Mouse (Mus musculus) embryonic facial prominence, embryonic 15.5 days (tissue): Measurements from ENCODE around the gene Gm21663. TPM values are rescaled to one million over a fixed set of nuclear protein-coding genes. Genes with fewer than 3 reads are reported as not detected.

Source experiments
- polyA plus RNA-seq: library from polyadenylated mRNA; unstranded; fragments of >200 nt; fragmentation: Nextera tagmentation; extraction: Ambion mirVana; gene quantifications from 2 replicates; pipeline ENCODE4 v1.2.1, GENCODE M21; 2015

Gene Gm21663
- polyA plus RNA-seq, 1 experiment from 2014 or later: 0.23 TPM

Other genes starting within 250 kb of the Gm21663 start
- 8.5 and 10.3 TPM in 2 replicates for gene Xrcc2, start 236.6 kb downstream of the Gm21663 start, polyA plus RNA-seq
- 5.2 and 7.0 TPM in 2 replicates for gene Actr3b, start 182.4 kb downstream of the Gm21663 start, polyA plus RNA-seq
- gene Gm21671, start 12.0 kb upstream of the Gm21663 start, polyA plus RNA-seq: 0.09 and 0.20 TPM in 2 replicates
- 0.17 and 0.20 TPM in 2 replicates for gene Gm21680, start 30.3 kb upstream of the Gm21663 start, polyA plus RNA-seq
- gene Gm21698, start 46.3 kb upstream of the Gm21663 start, polyA plus RNA-seq: 0.25 and 0.29 TPM in 2 replicates
- 0.21 and 0.26 TPM in 2 replicates for gene Gm1979, start 62.4 kb upstream of the Gm21663 start, polyA plus RNA-seq
- gene Gm5862, start 80.5 kb upstream of the Gm21663 start, polyA plus RNA-seq: 0.08 and 0.09 TPM in 2 replicates
- 0.08 and 0.09 TPM in 2 replicates for gene Speer4a, start 97.2 kb upstream of the Gm21663 start, polyA plus RNA-seq
- gene Gm7347, start 116.2 kb upstream of the Gm21663 start, polyA plus RNA-seq: 0.08 and 0.09 TPM in 2 replicates
- gene Gm10471, start 146.9 kb upstream of the Gm21663 start, polyA plus RNA-seq: 0.13 TPM in 1 of 2 replicates, not detected in the other
- not detected in 2 replicates for gene 5031410I06Rik, start 163.0 kb upstream of the Gm21663 start, polyA plus RNA-seq
- 0.11 and 0.16 TPM in 2 replicates for gene Gm10220, start 179.0 kb upstream of the Gm21663 start, polyA plus RNA-seq